Mouse (Mus musculus): ENCODE results near the gene Gm29797.

- TF ChIP-seq CTCF (conservative IDR thresholded peaks at IDR 0.05; ENCODE audit: low read length) (no peak), POU5F1 (IDR thresholded peaks at IDR 0.05; ENCODE audit: borderline replicate concordance, low read length) (no peak)
Observed at GRCm38 (mm10) chr2:181653065-181653464, 3.8 kb upstream of the Gm29797 start.

Data from E14TG2a.4 (cell line).